ENCODE assay signal across 9 mouse cellular contexts in genomic region chr7:61939971-61940705, GRCm38 (mm10).
DNase-seq lines count a peak whose midpoint lies in the region; ATAC-seq lines count a peak whose summit lies in the region.
"Had no signal": no experiment of that assay in that cellular context is flagged by ENCODE, and none has a peak within 500 bp of the region (broad histone marks: within the 10 kb centered on the region; RNA-seq: fewer than 3 reads in every experiment).

No protein-coding gene starts in this region.

- H3K4me3 ChIP-seq in forebrain, embryonic 15.5 days: 0 out of 2 replicates have a peak overlapping the region, but pooled peaks have one; percentile 1
- H3K4me3 ChIP-seq in midbrain, embryonic 10.5 days: no peak overlapping the region
- no peak overlapping the region for H3K4me3 ChIP-seq in stomach, embryonic 16.5 days (replicated peaks; ENCODE audit: low read length)

- DNase-seq in 3T3-L1 (ENCODE audit: low read depth, low spot score): peak; percentile 33
- peak; percentile 89 for DNase-seq in cerebellum, adult 11-12 months
- peak; percentile 69 to 81 for DNase-seq in layer of hippocampus, adult 8-10 months (ENCODE audit: low spot score in 2 of 2)
- peak; percentile 34 for DNase-seq in midbrain, embryonic 10.5 days (ENCODE audit: low spot score)
- DNase-seq in thymus, postnatal 36 days: no peak

- H3K4me2 ChIP-seq in forebrain, embryonic 15.5 days (replicated peaks): peak overlapping the region; percentile 25
- H3K4me2 ChIP-seq in stomach, embryonic 16.5 days (ENCODE audit: low read depth, low read length): 0 out of 2 replicates have a peak overlapping the region, but pooled peaks have one; percentile 1

- H3K9ac ChIP-seq in forebrain, embryonic 15.5 days (replicated peaks): no peak overlapping the region; the same call in 1 of the 2 replicates
- no peak overlapping the region for H3K9ac ChIP-seq in stomach, embryonic 16.5 days (ENCODE audit: low read length)

- 39% methylated on average over 6 of the region's 6 CpGs for WGBS in forebrain, embryonic 15.5 days
- WGBS in midbrain, embryonic 10.5 days: 53% methylated on average over 6 of the region's 6 CpGs
- 40% methylated on average over 6 of the region's 6 CpGs for WGBS in stomach, embryonic 16.5 days

- H3K27ac ChIP-seq in forebrain, embryonic 15.5 days (replicated peaks): peak overlapping the region; percentile 89
- H3K27ac ChIP-seq in midbrain, embryonic 10.5 days (replicated peaks): peak overlapping the region; percentile 76
- H3K27ac ChIP-seq in stomach, embryonic 16.5 days (ENCODE audit: low read length): no peak overlapping the region

- H3K4me1 ChIP-seq in forebrain, embryonic 15.5 days: peaks cover 16% of the 10 kb centered on the region
- H3K4me1 ChIP-seq in midbrain, embryonic 10.5 days: peaks cover 8% of the 10 kb centered on the region
- no peaks in the 10 kb centered on the region for H3K4me1 ChIP-seq in stomach, embryonic 16.5 days (ENCODE audit: control insufficient read depth, insufficient read depth, low read length)

- H3K9me3 ChIP-seq in forebrain, embryonic 15.5 days: 0 out of 2 replicates have a peak, but pooled peaks cover 6% of the 10 kb centered on the region
- H3K9me3 ChIP-seq in midbrain, embryonic 10.5 days (replicated peaks): peaks cover 16% of the 10 kb centered on the region
- no peaks in the 10 kb centered on the region for H3K9me3 ChIP-seq in stomach, embryonic 16.5 days (replicated peaks; ENCODE audit: control insufficient read depth, low read length)

- ATAC-seq in forebrain, embryonic 15.5 days (replicated peaks): peak; percentile 99
- peak; percentile 71; the same call in 1 of the 2 replicates for ATAC-seq in stomach, embryonic 16.5 days (ENCODE audit: insufficient read depth, low FRiP score)
- no peak for ATAC-seq in erythroid progenitor cell, adult 5-6 weeks (replicated peaks; ENCODE audit: low FRiP score, poor library complexity, severe bottlenecking)

- H3K27me3 ChIP-seq in forebrain, embryonic 15.5 days: no peaks in the 10 kb centered on the region
- H3K27me3 ChIP-seq in midbrain, embryonic 10.5 days (ENCODE audit: low read depth, poor library complexity, severe bottlenecking): no peaks in the 10 kb centered on the region
- no peaks in the 10 kb centered on the region for H3K27me3 ChIP-seq in stomach, embryonic 16.5 days (ENCODE audit: control insufficient read depth, insufficient read depth, low read length)

- H3K36me3 ChIP-seq in forebrain, embryonic 15.5 days: no peaks in the 10 kb centered on the region
- no peaks in the 10 kb centered on the region for H3K36me3 ChIP-seq in midbrain, embryonic 10.5 days
- H3K36me3 ChIP-seq in stomach, embryonic 16.5 days (ENCODE audit: control insufficient read depth, insufficient read depth, low read length): no peaks in the 10 kb centered on the region
- H3K36me3 ChIP-seq: G1E had no signal

Comparison
In these comparisons a context has a peak if more than half of its experiments do, and no peak if none do; other contexts are left out.
1. DNase-seq: peak in 3T3-L1 (single experiment), cerebellum, adult 11-12 months (single experiment), layer of hippocampus, adult 8-10 months (2 of 2) and midbrain, embryonic 10.5 days (single experiment); none in thymus, postnatal 36 days (0 of 2).